Mouse (Mus musculus) megakaryocyte progenitor cell, adult 5-6 weeks (primary cell): Measurements from ENCODE around the gene Thap3. TPM values are rescaled to one million over a fixed set of nuclear protein-coding genes. Genes with fewer than 3 reads are reported as not detected.

Experiments
- ATAC-seq: replicated peaks from 2 replicates; pipeline ENCODE4 v1.8.0; 2016; ENCODE audit warnings: mild to moderate bottlenecking, moderate TSS enrichment, inconsistent platforms; ENCODE audit not compliant: poor library complexity
- total RNA-seq, 2 experiments: library from RNA; stranded (forward) in 1 of 2; stranded (reverse) in 1 of 2; fragments of 157-497, 149-512 nt in 1 of 2; fragments of 200-1000 nt in 1 of 2; gene quantifications; 2 replicates each; pipeline versions ENCODE4 v1.2.3 to v1.2.4; 2015 to 2017

Thap3 gene
- total RNA-seq, 2 experiments from 2014 or later: 6.1 to 8.0 TPM

DNA sequence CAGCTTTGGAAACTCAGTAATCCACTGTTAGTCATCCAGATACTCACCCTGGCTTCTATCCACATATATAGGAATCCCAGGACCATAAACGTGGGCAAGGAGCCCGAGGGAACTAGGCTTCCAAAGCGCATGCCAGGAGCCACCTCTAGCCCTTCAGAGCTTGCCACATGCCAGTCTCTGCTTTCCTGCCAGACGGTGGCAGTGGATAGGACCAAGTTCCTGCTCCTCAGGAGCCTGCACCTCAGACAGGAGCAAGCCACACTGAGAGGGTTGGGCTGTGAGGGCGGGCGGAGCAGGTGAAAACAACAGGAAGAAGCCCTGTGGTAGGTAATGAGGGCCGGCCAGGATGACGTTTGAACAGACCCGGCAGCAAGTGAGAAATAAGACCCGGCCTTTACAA lies 2.9 kb downstream of the Thap3 start:
- no peak for ATAC-seq

DNA sequence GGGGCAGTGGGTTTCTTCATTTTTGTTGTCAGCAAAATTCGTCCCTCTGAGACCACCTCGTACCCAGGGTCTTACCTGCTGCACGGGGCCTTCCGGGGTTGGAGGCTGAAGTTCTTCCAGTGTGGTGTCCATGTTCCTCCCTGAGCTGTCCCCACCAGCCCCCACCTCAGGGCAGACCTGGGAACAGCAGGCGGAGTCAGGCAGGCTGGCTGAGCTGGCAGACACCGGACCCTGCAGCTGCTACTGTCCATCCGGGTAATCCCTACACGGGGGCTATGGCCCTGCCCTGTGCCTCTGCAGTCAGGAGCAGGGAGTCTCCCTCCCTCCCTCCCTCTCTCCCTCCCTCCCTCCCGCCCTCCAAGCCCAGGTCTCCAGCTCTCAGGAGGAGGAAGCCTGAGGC lies 5.2 kb downstream of the Thap3 start:
- ATAC-seq: no peak

- ATAC-seq: no peak
Measured at GRCm38 (mm10) chr4:151983043-151983442, 5.8 kb downstream of the Thap3 start.

DNA sequence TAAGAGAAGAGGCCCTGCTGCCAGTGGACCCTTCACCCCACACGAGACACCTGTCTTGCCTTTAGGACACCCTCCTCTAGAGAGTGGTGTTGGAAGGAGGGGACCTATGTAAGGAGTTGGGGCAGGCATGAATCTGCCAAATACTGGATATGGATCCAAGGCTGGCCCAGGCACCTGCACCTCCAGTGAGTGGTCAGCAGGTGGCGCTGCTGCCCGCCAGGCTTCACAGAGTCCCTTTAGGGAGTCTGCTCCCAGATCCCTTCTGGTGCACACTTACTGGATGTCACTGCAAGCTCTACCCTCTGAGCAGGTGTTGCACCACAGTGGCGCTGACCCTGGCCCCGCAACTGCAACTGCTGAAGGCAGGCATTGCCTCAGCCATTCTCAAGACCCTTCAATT lies 7.4 kb downstream of the Thap3 start:
- ATAC-seq: peak; percentile 85

DNA sequence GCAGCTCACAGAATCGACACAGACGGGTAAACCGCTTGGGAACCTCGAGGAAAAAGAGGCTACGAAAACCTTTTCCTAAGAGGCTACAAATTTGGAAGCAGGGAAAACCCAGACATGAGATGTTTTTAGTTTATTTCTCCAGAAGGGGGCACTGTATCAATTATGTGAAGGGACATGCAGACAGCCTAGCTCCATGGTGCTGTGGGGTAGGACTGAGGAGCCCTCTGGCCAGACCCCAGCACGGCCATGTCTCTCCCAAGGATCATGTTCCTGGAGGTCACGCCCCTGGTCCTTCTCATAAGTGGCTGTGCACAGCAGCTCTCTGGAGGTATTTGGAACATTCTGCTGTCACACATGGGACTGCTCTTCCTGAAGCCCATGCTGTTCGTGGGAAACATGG lies 8.1 kb downstream of the Thap3 start:
- ATAC-seq: 0 out of 2 replicates have a peak, but pooled peaks have one; percentile 15

GRCm38 (mm10) chr4:151977748-151978147 lies 11.0 kb downstream of the Thap3 start:
- peak; percentile 72 for ATAC-seq

- ATAC-seq: peak; percentile 27
Measured at GRCm38 (mm10) chr4:151975441-151975840, 13.4 kb downstream of the Thap3 start.

DNA sequence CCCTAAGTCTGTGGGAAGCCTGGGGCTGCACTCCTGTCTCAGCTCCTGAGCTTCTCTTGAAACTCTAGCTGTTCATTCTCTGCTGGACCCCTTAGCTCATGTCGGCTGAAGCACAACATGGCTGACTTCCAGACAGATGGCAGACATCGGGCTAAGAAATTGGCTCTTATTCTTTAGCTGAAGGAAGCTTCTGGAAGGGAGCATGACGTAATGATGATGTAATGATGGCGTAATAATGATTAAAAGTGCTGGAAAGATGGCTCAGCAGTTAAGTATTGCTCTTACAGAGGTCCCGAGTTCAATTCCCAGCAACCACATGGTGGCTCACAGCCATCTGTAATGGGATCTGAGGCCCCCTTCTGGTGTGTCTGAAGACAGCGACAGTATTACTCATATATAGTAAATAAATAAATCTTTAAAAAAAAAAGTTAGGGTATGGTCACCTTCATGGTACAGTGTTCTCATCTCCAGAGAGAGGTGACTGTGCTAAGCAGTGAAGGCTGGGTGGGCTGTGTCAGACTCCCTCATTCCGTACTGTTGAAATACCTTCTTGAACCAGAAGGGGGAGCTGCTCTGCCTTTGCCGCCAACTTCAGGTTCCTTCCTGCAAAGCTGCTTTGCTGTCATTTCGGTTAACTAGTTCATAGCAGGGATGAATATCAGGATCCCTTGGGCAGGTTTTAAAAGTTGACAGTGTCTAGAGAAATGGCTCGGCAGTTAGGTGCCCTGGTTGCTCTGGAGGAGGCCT lies 16.4 kb downstream of the Thap3 start:
- peak; percentile 73 for ATAC-seq

DNA sequence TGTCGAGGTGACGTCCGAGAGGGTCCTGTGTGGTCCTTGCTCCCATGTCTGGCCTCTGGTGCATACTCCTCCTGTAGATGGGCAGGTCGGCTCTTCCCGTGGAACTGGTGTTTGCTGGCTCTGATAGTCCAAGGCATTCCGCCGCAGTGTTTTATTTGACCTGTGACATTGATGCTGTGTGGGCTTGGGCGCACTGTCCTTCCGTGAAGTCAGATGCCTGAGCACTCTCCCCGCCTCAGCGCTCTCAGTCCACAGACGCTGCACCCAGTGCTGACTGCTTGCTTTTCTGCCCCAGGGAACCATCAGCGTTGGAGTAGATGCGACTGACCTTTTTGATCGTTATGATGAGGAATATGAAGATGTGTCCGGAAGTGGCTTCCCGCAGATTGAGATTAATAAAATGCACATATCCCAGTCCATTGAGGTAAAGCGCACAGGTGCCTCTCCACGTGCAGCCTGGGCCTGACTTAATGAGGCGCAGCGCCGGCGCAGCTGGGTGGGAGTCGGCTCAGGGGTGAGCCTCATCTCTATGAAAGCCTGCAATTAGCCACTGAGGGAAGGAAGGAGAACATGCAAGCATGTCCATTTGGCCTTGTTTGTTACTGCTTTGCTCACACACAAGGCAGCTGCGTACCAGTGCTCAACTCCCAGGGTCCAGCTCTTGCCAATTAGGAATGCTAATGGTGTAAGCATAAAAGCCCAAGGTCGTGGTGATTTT lies 20.4 kb downstream of the Thap3 start:
- ATAC-seq: no peak

GRCm38 (mm10) chr4:151962817-151963216 lies 26.0 kb downstream of the Thap3 start:
- peak; percentile 30 for ATAC-seq

DNA sequence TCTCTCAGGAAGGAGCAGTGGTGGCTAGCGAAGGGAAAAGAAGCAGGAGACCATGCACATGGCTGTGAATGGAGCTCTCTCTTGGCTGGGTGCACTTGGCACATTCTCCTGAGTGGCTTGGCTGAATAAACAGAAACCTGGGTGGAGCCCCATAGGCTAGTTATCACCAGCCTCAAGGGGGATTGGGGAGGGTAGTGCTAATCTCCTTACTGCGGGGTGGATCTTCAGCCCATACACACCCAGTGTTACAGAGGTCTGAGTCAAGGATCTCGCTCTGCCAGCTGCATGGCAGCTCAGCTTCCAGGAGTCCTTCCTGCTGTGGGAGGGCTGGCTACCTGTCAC lies 28.3 kb downstream of the Thap3 start:
- ATAC-seq: peak; percentile 78

- no peak for ATAC-seq
Measured at GRCm38 (mm10) chr4:151959849-151960512, 28.8 kb downstream of the Thap3 start.

- peak; percentile 63 for ATAC-seq
Measured at GRCm38 (mm10) chr4:151957584-151958315, 31.0 kb downstream of the Thap3 start.

DNA sequence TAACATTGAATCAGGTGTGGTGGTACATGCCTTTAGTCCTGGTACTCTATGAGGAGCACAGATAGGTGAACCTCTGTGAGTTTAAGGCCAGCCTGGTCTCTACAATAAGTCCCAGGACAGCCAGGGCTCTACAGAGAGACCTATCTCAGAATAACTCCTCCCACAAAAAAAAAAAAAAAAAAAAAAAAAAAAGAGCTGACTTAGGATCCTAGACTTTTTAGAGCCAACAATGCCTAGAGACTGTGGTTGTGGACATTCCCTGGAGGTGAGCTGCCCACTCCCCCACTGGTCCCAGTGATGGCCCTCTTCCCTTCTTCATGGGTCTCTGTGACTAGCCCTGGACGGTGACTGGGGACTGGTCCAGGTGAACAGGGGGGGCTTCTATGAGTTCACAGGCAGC lies 33.0 kb downstream of the Thap3 start:
- no peak for ATAC-seq

DNA sequence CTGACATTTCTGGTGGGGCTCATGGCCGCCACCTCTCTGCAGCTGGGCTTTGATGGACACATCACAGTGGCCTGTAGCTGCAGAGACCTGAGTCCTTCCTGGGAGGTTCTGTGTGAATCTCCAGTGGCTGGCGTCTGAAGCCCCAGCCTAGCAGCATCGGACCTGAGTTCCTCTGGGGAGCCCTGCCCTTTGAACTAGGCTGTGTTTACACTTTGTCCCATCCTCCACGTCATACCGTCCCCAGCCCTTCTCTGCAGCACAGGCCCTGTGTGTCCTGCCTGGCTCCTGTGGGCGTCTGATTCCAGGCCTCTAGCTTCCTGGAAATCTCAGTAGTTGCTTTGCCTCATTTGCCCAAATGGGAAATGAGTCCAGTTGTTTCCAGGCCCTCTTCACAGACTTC lies 35.6 kb downstream of the Thap3 start:
- no peak for ATAC-seq

GRCm38 (mm10) chr4:151948497-151949471 lies 40.0 kb downstream of the Thap3 start:
- ATAC-seq: no peak

- no peak for ATAC-seq
Measured at GRCm38 (mm10) chr4:151946211-151946610, 42.6 kb downstream of the Thap3 start.

- no peak for ATAC-seq
Measured at GRCm38 (mm10) chr4:151938089-151938488, 50.7 kb downstream of the Thap3 start.

GRCm38 (mm10) chr4:151937441-151937840 lies 51.4 kb downstream of the Thap3 start:
- no peak for ATAC-seq

GRCm38 (mm10) chr4:151934215-151934572 lies 54.6 kb downstream of the Thap3 start:
- peak; percentile 18 for ATAC-seq
